ENCODE assay signal across 9 mouse cellular contexts in the genomic region with DNA sequence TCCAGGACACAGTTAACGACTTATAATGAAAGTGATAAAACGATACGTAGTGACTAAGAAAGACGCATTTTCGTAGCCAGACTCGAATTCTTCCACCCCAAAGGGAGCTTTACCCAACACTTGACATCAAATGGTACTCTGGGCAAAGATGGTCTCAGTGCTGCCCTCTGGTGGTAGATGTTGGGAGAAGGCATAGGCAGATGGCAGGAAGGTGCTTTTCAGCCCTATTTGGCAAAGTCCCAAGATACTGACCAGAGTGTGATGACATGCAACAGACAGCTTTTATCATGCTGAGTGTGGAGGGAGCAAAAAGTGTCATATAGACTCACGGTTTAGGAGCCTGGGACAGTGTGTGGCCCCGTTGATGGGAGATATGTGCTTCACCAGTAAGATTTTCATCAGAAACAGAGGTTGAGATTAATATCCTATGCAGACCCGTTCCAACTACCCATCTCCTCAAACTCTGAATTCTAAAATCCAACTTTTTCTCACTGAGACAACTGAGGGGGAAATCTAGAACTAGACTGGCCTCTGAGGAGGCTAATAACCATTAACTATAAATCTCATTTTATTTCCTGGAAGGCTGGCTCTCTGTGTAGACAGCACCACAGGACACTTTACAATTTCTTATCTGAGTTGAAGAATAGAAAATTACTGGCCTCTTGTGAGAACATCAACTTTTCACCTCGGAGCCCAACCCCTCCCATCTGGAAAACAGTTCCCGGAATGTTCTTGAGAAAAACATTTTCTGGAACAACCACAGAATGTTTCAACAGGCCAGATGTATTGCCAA. TPM values are rescaled to one million over a fixed set of nuclear protein-coding genes. Genes with fewer than 3 reads are reported as not detected.
DNase-seq lines count a peak whose midpoint lies in the region; ATAC-seq and TF ChIP-seq lines count a peak whose summit lies in the region.
"Had no signal": no experiment of that assay in that cellular context is flagged by ENCODE, and none has a peak within 500 bp of the region (broad histone marks: within the 10 kb centered on the region; RNA-seq: fewer than 3 reads in every experiment).

No protein-coding gene starts in this region.

- no peak overlapping the region for H3K4me3 ChIP-seq in hindbrain, embryonic 10.5 days
- no peak overlapping the region for H3K4me3 ChIP-seq in hindbrain, embryonic 13.5 days
- H3K4me3 ChIP-seq in kidney, adult 2 months (ENCODE audit: insufficient read depth, low read depth, low read length): no peak overlapping the region
- no peak overlapping the region for H3K4me3 ChIP-seq in spleen, adult 2 months (ENCODE audit: extremely low read depth, insufficient read depth, insufficient read length)
- H3K4me3 ChIP-seq: limb, embryonic 13.5 days had no signal

- H3K36me3 ChIP-seq in hindbrain, embryonic 10.5 days: no peaks in the 10 kb centered on the region
- H3K36me3 ChIP-seq in hindbrain, embryonic 13.5 days: no peaks in the 10 kb centered on the region
- H3K36me3 ChIP-seq in kidney, adult 2 months (ENCODE audit: control insufficient read depth, insufficient read depth, low read length): no peaks in the 10 kb centered on the region
- no peaks in the 10 kb centered on the region for H3K36me3 ChIP-seq in spleen, adult 2 months (ENCODE audit: control insufficient read depth, insufficient read depth, low read length)
- H3K36me3 ChIP-seq: limb, embryonic 13.5 days had no signal

- no peak overlapping the region for H3K4me2 ChIP-seq in hindbrain, embryonic 13.5 days
- H3K4me2 ChIP-seq: limb, embryonic 13.5 days had no signal

- no peaks in the 10 kb centered on the region for H3K9me3 ChIP-seq in hindbrain, embryonic 10.5 days
- no peaks in the 10 kb centered on the region for H3K9me3 ChIP-seq in hindbrain, embryonic 13.5 days
- H3K9me3 ChIP-seq: limb, embryonic 13.5 days had no signal

- no peaks in the 10 kb centered on the region for H3K4me1 ChIP-seq in hindbrain, embryonic 10.5 days (replicated peaks)
- peaks cover 10% of the 10 kb centered on the region for H3K4me1 ChIP-seq in hindbrain, embryonic 13.5 days (replicated peaks)
- no peaks in the 10 kb centered on the region for H3K4me1 ChIP-seq in kidney, adult 2 months (ENCODE audit: control insufficient read depth, insufficient read depth, low read length)
- H3K4me1 ChIP-seq in spleen, adult 2 months (ENCODE audit: control insufficient read depth, insufficient read depth, insufficient read length): no peaks in the 10 kb centered on the region
- H3K4me1 ChIP-seq: limb, embryonic 13.5 days had no signal

- ATAC-seq in hindbrain, embryonic 13.5 days (ENCODE audit: low FRiP score): no peak
- peak; percentile 72 for ATAC-seq in CD4-positive, CD25-positive, alpha-beta regulatory T cell, adult 4 months

- WGBS in hindbrain, embryonic 10.5 days: 67% methylated on average over 11 of the region's 11 CpGs
- WGBS in hindbrain, embryonic 13.5 days: 69% methylated on average over 11 of the region's 11 CpGs
- WGBS in kidney, adult 2 months: 72% methylated on average over 11 of the region's 11 CpGs
- 77% methylated on average over 11 of the region's 11 CpGs for WGBS in spleen, adult 2 months

- peak; percentile 57 for DNase-seq in hindbrain, embryonic 10.5 days (ENCODE audit: low spot score)
- peak; percentile 81 for DNase-seq in adrenal gland, postnatal 14 days
- peak; percentile 73 for DNase-seq in embryo, embryonic 11 days
- peak; percentile 58 for DNase-seq in kidney, adult 2 months
- DNase-seq in lung, postnatal 14 days: peak; percentile 76
- DNase-seq in spleen, adult 2 months (ENCODE audit: low read depth in 1 of 2, low spot score in 2 of 2): peak; percentile 46 to 56

- no peak for TF ChIP-seq POLR2A in kidney, adult 2 months (IDR thresholded peaks at IDR 0.05; ENCODE audit: low read depth, low read length)
- no peak for TF ChIP-seq POLR2A in spleen, adult 2 months (IDR thresholded peaks at IDR 0.05; ENCODE audit: low read depth, low read length)

- no peaks in the 10 kb centered on the region for H3K27me3 ChIP-seq in hindbrain, embryonic 10.5 days (ENCODE audit: insufficient read depth, poor library complexity, severe bottlenecking)
- H3K27me3 ChIP-seq in hindbrain, embryonic 13.5 days: peaks cover 4% of the 10 kb centered on the region; the same call in 1 of the 2 replicates
- no peaks in the 10 kb centered on the region for H3K27me3 ChIP-seq in kidney, adult 2 months (replicated peaks; ENCODE audit: control insufficient read depth, insufficient read depth, low read length)
- no peaks in the 10 kb centered on the region for H3K27me3 ChIP-seq in spleen, adult 2 months (ENCODE audit: control insufficient read depth, insufficient read depth, low read length)
- H3K27me3 ChIP-seq: limb, embryonic 13.5 days had no signal

- TF ChIP-seq CTCF in kidney, adult 2 months (conservative IDR thresholded peaks at IDR 0.05; ENCODE audit: insufficient read depth, insufficient read length, low read depth, low read length): peak; percentile 65
- TF ChIP-seq CTCF in spleen, adult 2 months (IDR thresholded peaks at IDR 0.05; ENCODE audit: extremely low read depth, insufficient read depth, insufficient read length, insufficient replicate concordance): peak; percentile 51; the same call in 1 of the 2 replicates

- no peak overlapping the region for H3K9ac ChIP-seq in hindbrain, embryonic 13.5 days
- H3K9ac ChIP-seq: limb, embryonic 13.5 days had no signal

- no peak overlapping the region for H3K27ac ChIP-seq in hindbrain, embryonic 10.5 days
- no peak overlapping the region for H3K27ac ChIP-seq in hindbrain, embryonic 13.5 days
- H3K27ac ChIP-seq in kidney, adult 2 months (ENCODE audit: insufficient read depth, low read depth, low read length): no peak overlapping the region
- no peak overlapping the region for H3K27ac ChIP-seq in spleen, adult 2 months (ENCODE audit: insufficient read depth, low read length)
- H3K27ac ChIP-seq: limb, embryonic 13.5 days had no signal

RNA-seq across cellular contexts. Expression of a gene that starts 23.5 kb away (rescaled TPM):
- polyA plus RNA-seq in hindbrain, embryonic 10.5 days (2016; fragmentation: Nextera tagmentation; extraction: Ambion mirVana): 2.4 and 3.9 TPM in 2 replicates
- polyA plus RNA-seq in hindbrain, embryonic 13.5 days (2015; fragmentation: Nextera tagmentation; extraction: Ambion mirVana): 18.6 and 19.5 TPM in 2 replicates
- not detected for polyA plus RNA-seq in CD4-positive, CD25-positive, alpha-beta regulatory T cell, adult 4 months (2017; shearing (Covaris generic))
- total RNA-seq in adrenal gland, postnatal 14 days (2021): 0.70 and 1.4 TPM in 2 replicates
- polyA plus RNA-seq in kidney, adult 2 months (2012; rRNA removed): 1.4 and 1.5 TPM in 2 replicates
- 1.2 and 2.2 TPM in 2 replicates for polyA plus RNA-seq in spleen, adult 2 months (2012; rRNA removed)
